Comparison of ENCODE assay signal across 12 mouse cellular contexts in the genomic region with DNA sequence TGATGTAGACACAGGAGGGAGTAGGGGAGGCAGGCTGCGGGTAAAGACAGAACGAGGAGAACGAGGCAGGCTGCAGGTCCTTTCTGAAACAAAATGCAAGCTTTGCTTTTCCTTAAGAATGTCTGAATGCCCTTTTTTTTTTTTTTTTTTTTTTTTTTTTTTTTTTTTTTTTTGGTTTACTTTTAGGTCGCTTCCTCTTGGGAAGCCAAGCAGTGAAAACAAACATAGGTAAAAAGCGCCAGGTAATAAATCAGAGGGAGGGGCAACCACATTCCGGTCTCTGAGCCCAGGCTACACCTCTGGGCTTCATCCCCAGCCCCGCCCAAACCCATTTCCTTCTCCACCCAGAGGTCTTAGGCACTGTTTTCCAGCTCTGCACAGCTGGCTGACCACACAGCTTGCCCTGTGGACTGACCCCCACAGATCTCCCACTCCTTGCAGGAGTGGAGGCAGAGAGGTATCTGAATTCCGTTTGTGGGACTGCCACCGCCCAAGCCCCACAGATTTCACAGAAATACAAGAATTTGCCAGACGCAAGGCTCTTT. TPM values are rescaled to one million over a fixed set of nuclear protein-coding genes. Genes with fewer than 3 reads are reported as not detected.
DNase-seq lines count a peak whose midpoint lies in the region; ATAC-seq lines count a peak whose summit lies in the region.
"Had no signal": no experiment of that assay in that cellular context is flagged by ENCODE, and none has a peak within 500 bp of the region (broad histone marks: within the 10 kb centered on the region; RNA-seq: fewer than 3 reads in every experiment).

No protein-coding gene starts in this region.

- peak overlapping the region; percentile 56 for H3K4me2 ChIP-seq in liver, embryonic 11.5 days
- H3K4me2 ChIP-seq in embryonic facial prominence, embryonic 13.5 days, result peak overlapping the region; percentile 57
- 0 out of 2 replicates have a peak overlapping the region, but pooled peaks have one; percentile 34 for H3K4me2 ChIP-seq in neural tube, embryonic 13.5 days

- H3K9me3 ChIP-seq in liver, embryonic 11.5 days (ENCODE audit: control insufficient read depth, low read length), result no peaks in the 10 kb centered on the region
- H3K9me3 ChIP-seq in embryonic facial prominence, embryonic 13.5 days, result no peaks in the 10 kb centered on the region
- H3K9me3 ChIP-seq in neural tube, embryonic 13.5 days, result no peaks in the 10 kb centered on the region

- ATAC-seq in liver, embryonic 11.5 days (replicated peaks; ENCODE audit: low FRiP score), result no peak
- no peak for ATAC-seq in embryonic facial prominence, embryonic 13.5 days (ENCODE audit: insufficient number of reproducible peaks, insufficient read depth, low FRiP score, low TSS enrichment, low read depth)
- ATAC-seq in neural tube, embryonic 13.5 days (ENCODE audit: low read depth), result no peak

- no peak overlapping the region for H3K9ac ChIP-seq in liver, embryonic 11.5 days (ENCODE audit: low read depth, low read length)
- no peak overlapping the region for H3K9ac ChIP-seq in embryonic facial prominence, embryonic 13.5 days
- peak overlapping the region; percentile 43; the same call in 1 of the 2 replicates for H3K9ac ChIP-seq in neural tube, embryonic 13.5 days

- peaks cover 39% of the 10 kb centered on the region for H3K27me3 ChIP-seq in liver, embryonic 11.5 days (replicated peaks; ENCODE audit: control insufficient read depth, insufficient read depth, low read length)
- H3K27me3 ChIP-seq in embryonic facial prominence, embryonic 13.5 days, result peaks cover 17% of the 10 kb centered on the region
- no peaks in the 10 kb centered on the region for H3K27me3 ChIP-seq in neural tube, embryonic 13.5 days

- H3K36me3 ChIP-seq in liver, embryonic 11.5 days (ENCODE audit: control insufficient read depth, insufficient read depth, low read length), result no peaks in the 10 kb centered on the region
- H3K36me3 ChIP-seq in embryonic facial prominence, embryonic 13.5 days, result peaks cover 18% of the 10 kb centered on the region
- H3K36me3 ChIP-seq in neural tube, embryonic 13.5 days, result peaks cover 80% of the 10 kb centered on the region

- no peak for DNase-seq in liver, embryonic 11.5 days (ENCODE audit: low spot score)
- no peak for DNase-seq in liver
- peak; percentile 54 for DNase-seq in kidney, postnatal 10 days
- DNase-seq in adrenal gland, adult 8-10 months, result no peak
- DNase-seq in layer of hippocampus, adult 18-20 months (ENCODE audit: low spot score in 2 of 2), result no peak
- no peak for DNase-seq in right cerebral cortex, postnatal 10 days (ENCODE audit: low spot score in 2 of 2)
- DNase-seq: cerebellum, adult 2 months had no signal

- H3K4me3 ChIP-seq in liver, embryonic 11.5 days (ENCODE audit: low read depth, low read length), result peak overlapping the region; percentile 29
- peak overlapping the region; percentile 35 for H3K4me3 ChIP-seq in embryonic facial prominence, embryonic 13.5 days
- H3K4me3 ChIP-seq in neural tube, embryonic 13.5 days, result no peak overlapping the region

- WGBS in liver, embryonic 11.5 days, result 23% methylated on average over 10 of the region's 10 CpGs
- WGBS in embryonic facial prominence, embryonic 13.5 days, result 45% methylated on average over 10 of the region's 10 CpGs
- WGBS in neural tube, embryonic 13.5 days, result 63% methylated on average over 10 of the region's 10 CpGs

- peaks cover 5% of the 10 kb centered on the region; the same call in 1 of the 2 replicates for H3K4me1 ChIP-seq in liver, embryonic 11.5 days (replicated peaks; ENCODE audit: control insufficient read depth, insufficient read depth, low read length)
- peaks cover 22% of the 10 kb centered on the region; the same call in 1 of the 2 replicates for H3K4me1 ChIP-seq in embryonic facial prominence, embryonic 13.5 days
- peaks cover 18% of the 10 kb centered on the region for H3K4me1 ChIP-seq in neural tube, embryonic 13.5 days (replicated peaks)

- H3K27ac ChIP-seq in liver, embryonic 11.5 days (ENCODE audit: low read depth, low read length), result no peak overlapping the region
- 0 out of 2 replicates have a peak overlapping the region, but pooled peaks have one; percentile 28 for H3K27ac ChIP-seq in embryonic facial prominence, embryonic 13.5 days
- no peak overlapping the region for H3K27ac ChIP-seq in neural tube, embryonic 13.5 days (replicated peaks)

RNA-seq across cellular contexts. Expression of gene Gm6525, which starts 15.8 kb away (rescaled TPM):
- 0.27 and 0.48 TPM in 2 replicates for polyA plus RNA-seq in liver, embryonic 11.5 days (2014; fragmentation: Nextera tagmentation; extraction: Ambion mirVana)
- polyA plus RNA-seq in embryonic facial prominence, embryonic 13.5 days (2015; fragmentation: Nextera tagmentation; extraction: Ambion mirVana), result 1.2 and 1.6 TPM in 2 replicates
- polyA plus RNA-seq in neural tube, embryonic 13.5 days (2015; fragmentation: Nextera tagmentation; extraction: Ambion mirVana), result 2.0 and 3.5 TPM in 2 replicates
- total RNA-seq in adrenal gland, adult 8-10 months (2022), result not detected
- total RNA-seq in layer of hippocampus, adult 18-20 months (2021), result not detected
- total RNA-seq: left cerebral cortex, postnatal 25 days; neutrophil, adult 5-6 weeks had no signal
- polyA plus RNA-seq: cerebellum, adult 2 months; thymus, postnatal 0 days had no signal

RNA-seq across cellular contexts. Expression of gene Mnd1, which starts 34.1 kb away (rescaled TPM):
- polyA plus RNA-seq in liver, embryonic 11.5 days (2014; fragmentation: Nextera tagmentation; extraction: Ambion mirVana), result 13.2 and 14.2 TPM in 2 replicates
- 11.0 and 17.0 TPM in 2 replicates for polyA plus RNA-seq in embryonic facial prominence, embryonic 13.5 days (2015; fragmentation: Nextera tagmentation; extraction: Ambion mirVana)
- polyA plus RNA-seq in neural tube, embryonic 13.5 days (2015; fragmentation: Nextera tagmentation; extraction: Ambion mirVana), result 2.2 and 2.8 TPM in 2 replicates
- total RNA-seq in adrenal gland, adult 8-10 months (2022), result 1 to 10 TPM; 8.0 to 9.1 (median 8.6) TPM
- total RNA-seq in layer of hippocampus, adult 18-20 months (2021), result 1 to 10 TPM in 1 of 2 experiments, under 1 TPM in 1; 0.99 to 1.7 TPM
